Mouse (Mus musculus) c-Kit-positive CD71-negative TER-119-negative erythroid progenitor cells, embryonic 14.5 days (primary cell): ENCODE measurements at regions not wholly inside any gene's neighbourhood (a gene's known extent, or its start where the extent isn't known, plus 50 kb on each side); places are given as distances from the start of the nearest gene placed in this dataset.

Experiments used
- DNase-seq: peaks from one replicate; pipeline ENCODE4 v3.0.0-alpha.2; 2013; ENCODE audit warnings: low read depth

- DNase-seq, result no peak
Observed at GRCm38 (mm10) chr6:148541981-148542380, 97.8 kb upstream of the Tmtc1 start.

- DNase-seq, result no peak
Observed at GRCm38 (mm10) chr6:148539207-148539960, 95.2 kb upstream of the Tmtc1 start.

- DNase-seq, result no peak
Observed at GRCm38 (mm10) chr6:148534364-148534763, 90.2 kb upstream of the Tmtc1 start.

- no peak for DNase-seq
Observed at GRCm38 (mm10) chr6:148531068-148531467, 86.9 kb upstream of the Tmtc1 start.

- DNase-seq, result no peak
Observed at GRCm38 (mm10) chr6:148528611-148529010, 84.4 kb upstream of the Tmtc1 start.

- DNase-seq, result no peak
Observed at GRCm38 (mm10) chr6:148522893-148523292, 78.7 kb upstream of the Tmtc1 start.

- no peak for DNase-seq
Observed at GRCm38 (mm10) chr6:148517536-148518245, 73.5 kb upstream of the Tmtc1 start.

- no peak for DNase-seq
Observed at GRCm38 (mm10) chr6:148516654-148517053, 72.5 kb upstream of the Tmtc1 start.

GRCm38 (mm10) chr6:148515105-148515504 is 70.9 kb upstream of the Tmtc1 start:
- DNase-seq, result no peak

GRCm38 (mm10) chr6:148514645-148515044 is 70.5 kb upstream of the Tmtc1 start:
- no peak for DNase-seq

- DNase-seq, result no peak
Observed at GRCm38 (mm10) chr6:148514124-148514523, 69.9 kb upstream of the Tmtc1 start.

- no peak for DNase-seq
Observed at GRCm38 (mm10) chr6:148513134-148513533, 68.9 kb upstream of the Tmtc1 start.

- no peak for DNase-seq
Observed at GRCm38 (mm10) chr6:148505325-148505724, 61.1 kb upstream of the Tmtc1 start.

GRCm38 (mm10) chr6:148500251-148501179 is 56.3 kb upstream of the Tmtc1 start:
- no peak for DNase-seq
